Mouse (Mus musculus): ENCODE measurements at regions not wholly inside any gene's neighbourhood (a gene's known extent, or its start where the extent isn't known, plus 50 kb on each side); places are given as distances from the start of the nearest gene placed in this dataset.

- H3K27ac ChIP-seq = no peak overlapping the region
- H3K4me3 ChIP-seq (replicated peaks; ENCODE audit: low read depth, low read length) = no peak overlapping the region
- no peak overlapping the region for H3K4me2 ChIP-seq (ENCODE audit: low read length)
- no peak overlapping the region for H3K9ac ChIP-seq (ENCODE audit: low read depth, low read length)
- no peaks in the 10 kb centered on the region for H3K27me3 ChIP-seq (ENCODE audit: insufficient read depth, low read length)
- no peaks in the 10 kb centered on the region for H3K9me3 ChIP-seq (replicated peaks; ENCODE audit: low read length)
- DNase-seq (ENCODE audit: low spot score) (no peak), ATAC-seq (replicated peaks; ENCODE audit: low FRiP score, low read depth) (no peak)
- no peaks in the 10 kb centered on the region for H3K4me1 ChIP-seq (replicated peaks; ENCODE audit: insufficient read depth, low read length)
- no peaks in the 10 kb centered on the region for H3K36me3 ChIP-seq (ENCODE audit: insufficient read depth, low read length)
- TF ChIP-seq CTCF (IDR thresholded peaks at IDR 0.05; ENCODE audit: low read depth) = no peak
- WGBS = 85% methylated on average over 3 of the region's 3 CpGs
Measured at GRCm38 (mm10) chr3:17201773-17202172, 746.4 kb upstream of the Cypt12 start.

GRCm38 (mm10) chr3:17214031-17214430, 734.2 kb upstream of the Cypt12 start:
- ATAC-seq (replicated peaks; ENCODE audit: low FRiP score, low read depth) = no peak
- Histone ChIP-seq H3K4me3 (replicated peaks; ENCODE audit: low read depth, low read length) (no peak overlapping the region), H3K9ac (ENCODE audit: low read depth, low read length) (no peak overlapping the region), H3K27me3 (ENCODE audit: insufficient read depth, low read length) (no peaks in the 10 kb centered on the region), H3K4me1 (replicated peaks; ENCODE audit: insufficient read depth, low read length) (no peaks in the 10 kb centered on the region), H3K4me2 (ENCODE audit: low read length) (no peak overlapping the region), H3K9me3 (replicated peaks; ENCODE audit: low read length) (no peaks in the 10 kb centered on the region), H3K27ac (no peak overlapping the region), H3K36me3 (ENCODE audit: insufficient read depth, low read length) (no peaks in the 10 kb centered on the region)
- 72% methylated on average over 3 of the region's 3 CpGs for WGBS
- no peak for TF ChIP-seq CTCF (IDR thresholded peaks at IDR 0.05; ENCODE audit: low read depth)
- no peak for DNase-seq (ENCODE audit: low spot score)

GRCm38 (mm10) chr3:17216825-17217224, 731.4 kb upstream of the Cypt12 start:
- Histone ChIP-seq H3K4me2 (ENCODE audit: low read length) (no peak overlapping the region), H3K4me1 (replicated peaks; ENCODE audit: insufficient read depth, low read length) (no peaks in the 10 kb centered on the region), H3K27ac (no peak overlapping the region), H3K27me3 (ENCODE audit: insufficient read depth, low read length) (no peaks in the 10 kb centered on the region), H3K36me3 (ENCODE audit: insufficient read depth, low read length) (no peaks in the 10 kb centered on the region), H3K9me3 (replicated peaks; ENCODE audit: low read length) (no peaks in the 10 kb centered on the region), H3K9ac (ENCODE audit: low read depth, low read length) (no peak overlapping the region), H3K4me3 (replicated peaks; ENCODE audit: low read depth, low read length) (no peak overlapping the region)
- WGBS = 77% methylated on average over 2 of the region's 2 CpGs
- no peak for ATAC-seq (replicated peaks; ENCODE audit: low FRiP score, low read depth)
- no peak for DNase-seq (ENCODE audit: low spot score)
- TF ChIP-seq CTCF (IDR thresholded peaks at IDR 0.05; ENCODE audit: low read depth) = no peak

DNA sequence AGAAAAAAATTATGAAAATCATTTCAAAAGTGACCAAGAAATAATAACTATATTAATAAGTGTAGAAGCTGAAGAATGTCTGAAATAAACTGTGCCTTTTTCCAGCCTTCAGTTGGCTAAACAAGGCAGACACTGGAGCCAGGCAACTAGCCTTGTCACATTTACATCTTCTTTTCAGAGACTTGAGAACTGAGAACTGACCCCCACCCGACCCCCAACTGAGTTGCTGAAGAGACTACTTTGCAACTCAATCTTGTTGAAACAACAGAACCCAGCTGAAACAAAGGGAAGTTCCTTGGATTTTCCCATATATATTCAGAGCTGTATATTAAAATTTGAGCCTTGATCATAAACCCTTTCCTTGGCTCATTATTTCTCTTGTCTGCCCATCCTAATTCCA, 709.8 kb upstream of the Cypt12 start:
- no peaks in the 10 kb centered on the region for H3K9me3 ChIP-seq (replicated peaks; ENCODE audit: low read length)
- no peak for ATAC-seq (replicated peaks; ENCODE audit: low FRiP score, low read depth)
- no peak overlapping the region for H3K4me2 ChIP-seq (ENCODE audit: low read length)
- WGBS = 19% methylated on average over 1 of the region's 1 CpGs
- no peak overlapping the region for H3K27ac ChIP-seq
- H3K4me1 ChIP-seq (replicated peaks; ENCODE audit: insufficient read depth, low read length) = no peaks in the 10 kb centered on the region
- DNase-seq (ENCODE audit: low spot score) = no peak
- no peaks in the 10 kb centered on the region for H3K27me3 ChIP-seq (ENCODE audit: insufficient read depth, low read length)
- no peak for TF ChIP-seq CTCF (IDR thresholded peaks at IDR 0.05; ENCODE audit: low read depth)
- no peaks in the 10 kb centered on the region for H3K36me3 ChIP-seq (ENCODE audit: insufficient read depth, low read length)
- H3K9ac ChIP-seq (ENCODE audit: low read depth, low read length) = no peak overlapping the region
- no peak overlapping the region for H3K4me3 ChIP-seq (replicated peaks; ENCODE audit: low read depth, low read length)

DNA sequence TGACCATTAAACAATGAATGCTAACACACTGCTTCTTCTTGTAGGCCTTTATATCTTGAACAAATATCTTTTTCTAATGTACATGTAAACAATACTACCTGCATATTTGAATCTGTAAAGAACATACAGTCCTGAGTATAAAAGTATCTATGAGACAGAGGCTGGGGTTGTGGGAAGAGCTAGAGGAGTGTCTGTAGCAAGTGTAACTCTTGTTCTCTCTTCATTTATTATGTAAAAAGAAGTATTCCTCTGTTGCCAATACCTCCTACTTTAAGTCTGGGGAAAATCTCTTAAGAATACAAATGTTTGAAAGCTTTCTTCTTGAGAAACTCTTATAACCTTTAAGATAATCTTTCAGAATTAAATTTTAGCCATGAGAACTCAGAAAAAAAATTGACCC, 689.8 kb upstream of the Cypt12 start:
- Histone ChIP-seq H3K4me2 (ENCODE audit: low read length) (no peak overlapping the region), H3K4me1 (replicated peaks; ENCODE audit: insufficient read depth, low read length) (no peaks in the 10 kb centered on the region)
- no peak for ATAC-seq (replicated peaks; ENCODE audit: low FRiP score, low read depth)

GRCm38 (mm10) chr3:17259093-17259492, 689.1 kb upstream of the Cypt12 start:
- WGBS = 74% methylated on average over 3 of the region's 3 CpGs
- Histone ChIP-seq H3K9me3 (replicated peaks; ENCODE audit: low read length) (no peaks in the 10 kb centered on the region), H3K4me3 (replicated peaks; ENCODE audit: low read depth, low read length) (no peak overlapping the region), H3K36me3 (ENCODE audit: insufficient read depth, low read length) (no peaks in the 10 kb centered on the region), H3K4me2 (ENCODE audit: low read length) (no peak overlapping the region), H3K9ac (ENCODE audit: low read depth, low read length) (no peak overlapping the region), H3K27ac (no peak overlapping the region), H3K4me1 (replicated peaks; ENCODE audit: insufficient read depth, low read length) (no peaks in the 10 kb centered on the region), H3K27me3 (ENCODE audit: insufficient read depth, low read length) (no peaks in the 10 kb centered on the region)
- ATAC-seq (replicated peaks; ENCODE audit: low FRiP score, low read depth) (no peak), DNase-seq (ENCODE audit: low spot score) (no peak)
- no peak for TF ChIP-seq CTCF (IDR thresholded peaks at IDR 0.05; ENCODE audit: low read depth)

More for the DNA sequence above, 689.8 kb upstream of the Cypt12 start:
- H3K9me3 ChIP-seq (replicated peaks; ENCODE audit: low read length) = no peaks in the 10 kb centered on the region
- H3K36me3 ChIP-seq (ENCODE audit: insufficient read depth, low read length) = no peaks in the 10 kb centered on the region
- no peak for DNase-seq (ENCODE audit: low spot score)
- H3K9ac ChIP-seq (ENCODE audit: low read depth, low read length) = no peak overlapping the region
- TF ChIP-seq CTCF (IDR thresholded peaks at IDR 0.05; ENCODE audit: low read depth) = no peak
- no peak overlapping the region for H3K27ac ChIP-seq
- no peaks in the 10 kb centered on the region for H3K27me3 ChIP-seq (ENCODE audit: insufficient read depth, low read length)
- H3K4me3 ChIP-seq (replicated peaks; ENCODE audit: low read depth, low read length) = no peak overlapping the region

DNA sequence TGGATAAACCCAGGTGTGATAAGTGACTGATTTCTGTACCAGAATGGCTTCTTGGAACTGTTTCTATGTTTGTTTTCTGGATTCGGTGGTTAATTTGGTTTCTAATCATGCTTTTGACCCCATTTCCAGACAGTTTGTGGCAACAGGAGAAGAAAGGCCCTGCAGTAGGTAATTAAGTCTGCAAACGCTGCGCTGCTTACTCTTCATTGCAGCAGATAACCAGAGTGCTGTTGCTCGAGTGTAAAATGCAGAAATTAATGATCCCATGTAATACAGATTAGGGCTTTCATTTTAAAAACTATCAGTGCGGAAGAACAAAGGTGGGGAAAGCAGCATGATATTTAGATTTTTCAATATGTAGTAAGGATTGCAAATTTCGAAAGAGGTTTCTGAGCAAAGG, 667.0 kb upstream of the Cypt12 start:
- Histone ChIP-seq H3K36me3 (ENCODE audit: insufficient read depth, low read length) (no peaks in the 10 kb centered on the region), H3K4me1 (replicated peaks; ENCODE audit: insufficient read depth, low read length) (no peaks in the 10 kb centered on the region), H3K4me3 (replicated peaks; ENCODE audit: low read depth, low read length) (no peak overlapping the region), H3K4me2 (ENCODE audit: low read length) (no peak overlapping the region), H3K9ac (ENCODE audit: low read depth, low read length) (no peak overlapping the region), H3K9me3 (replicated peaks; ENCODE audit: low read length) (no peaks in the 10 kb centered on the region), H3K27ac (no peak overlapping the region), H3K27me3 (ENCODE audit: insufficient read depth, low read length) (no peaks in the 10 kb centered on the region)
- DNase-seq (ENCODE audit: low spot score) (no peak), ATAC-seq (replicated peaks; ENCODE audit: low FRiP score, low read depth) (no peak)
- 61% methylated on average over 6 of the region's 6 CpGs for WGBS
- TF ChIP-seq CTCF (IDR thresholded peaks at IDR 0.05; ENCODE audit: low read depth) = no peak

Data from kidney, postnatal 0 days (tissue).